Mouse (Mus musculus): ENCODE results near the gene Ptpra. TPM values are rescaled to one million over a fixed set of nuclear protein-coding genes. Genes with fewer than 3 reads are reported as not detected.

The Ptpra gene
- polyA plus RNA-seq, 1 experiment from 2014 or later = 81.1 TPM

DNA sequence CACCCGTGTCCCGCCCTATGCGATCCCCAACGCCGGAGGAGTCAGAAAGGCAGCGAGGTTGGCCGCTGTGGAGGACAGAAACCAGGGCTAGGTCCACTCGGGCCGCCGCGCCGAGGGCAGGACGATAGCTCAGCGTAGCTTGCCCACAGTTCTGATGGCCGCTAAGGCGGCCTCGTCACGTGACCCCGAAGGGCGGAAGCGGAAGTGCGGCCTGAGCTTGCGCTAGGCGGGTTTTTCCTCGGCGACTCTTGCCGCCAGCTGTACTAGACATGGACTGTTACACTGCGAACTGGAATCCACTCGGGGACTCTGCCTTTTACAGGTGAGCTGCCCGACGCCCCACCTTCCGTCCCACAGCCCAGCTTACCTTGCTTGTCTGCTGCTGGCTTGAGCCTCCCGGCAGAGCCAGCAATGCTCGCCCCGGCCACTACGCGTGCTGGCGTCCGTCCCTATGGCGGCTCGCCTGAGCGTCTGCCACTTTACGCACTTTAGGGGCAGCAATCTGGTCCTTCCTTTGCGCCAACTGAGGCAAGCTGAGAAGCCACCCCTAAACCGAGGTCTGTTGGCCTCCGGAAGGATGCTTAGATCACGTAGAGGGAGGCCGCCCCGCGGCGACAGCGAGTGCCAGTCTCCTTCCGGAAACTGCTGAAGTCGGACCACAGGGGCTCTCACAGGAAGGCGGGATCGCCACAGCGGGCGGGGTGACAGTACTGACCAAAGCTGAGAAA is 25.8 kb upstream of the Ptpra start, which contains the start of the genes Vps16 and Pced1a:
Gene Vps16, plus strand, starts transcription at position 214 of the 728 bp plus-strand sequence.
Gene Pced1a, minus strand, starts transcription at position 576 of the 728 bp plus-strand sequence.
- Histone ChIP-seq H3K27ac (replicated peaks) (peak within 1 kb of the TSS; percentile 96), H3K36me3 (replicated peaks) (peaks cover 47% of the 10 kb centered on the region), H3K9me3 (no peaks in the 10 kb centered on the region), H3K27me3 (replicated peaks; ENCODE audit: low read depth, poor library complexity, severe bottlenecking) (no peaks in the 10 kb centered on the region), H3K4me1 (peaks cover 30% of the 10 kb centered on the region), H3K4me3 (peak within 1 kb of the TSS; percentile 78)
- DNase-seq (ENCODE audit: low spot score) = peak; percentile 94
- under 1% methylated on average over 58 of the region's 58 CpGs for WGBS

DNA sequence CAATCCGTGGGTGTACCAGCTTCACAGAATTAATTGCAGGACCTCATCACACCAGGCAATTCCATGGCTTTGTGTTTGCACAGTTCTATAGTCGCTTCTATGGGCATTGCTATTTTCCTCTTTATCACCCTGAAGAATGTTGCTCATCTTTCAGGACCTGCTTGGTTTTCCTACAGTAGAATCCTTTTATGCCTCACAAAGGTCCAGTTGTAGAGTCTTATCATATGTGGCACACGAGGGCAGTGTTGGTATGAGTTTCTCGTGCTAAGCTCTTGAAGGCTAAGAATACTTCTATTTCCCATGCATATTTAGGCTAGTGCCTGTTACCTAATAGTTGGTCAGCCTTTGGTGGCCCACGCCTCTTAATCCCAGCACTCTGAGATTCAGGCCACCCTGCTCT is 25.0 kb upstream of the Ptpra start:
- peaks cover 46% of the 10 kb centered on the region for H3K36me3 ChIP-seq (replicated peaks)
- no peaks in the 10 kb centered on the region for H3K27me3 ChIP-seq (replicated peaks; ENCODE audit: low read depth, poor library complexity, severe bottlenecking)
- H3K27ac ChIP-seq (replicated peaks) = peak overlapping the region; percentile 96
- H3K4me3 ChIP-seq = peak overlapping the region; percentile 78
- DNase-seq (ENCODE audit: low spot score) = no peak
- H3K4me1 ChIP-seq = peaks cover 30% of the 10 kb centered on the region
- H3K9me3 ChIP-seq = no peaks in the 10 kb centered on the region
- 64% methylated on average over 5 of the region's 5 CpGs for WGBS

DNA sequence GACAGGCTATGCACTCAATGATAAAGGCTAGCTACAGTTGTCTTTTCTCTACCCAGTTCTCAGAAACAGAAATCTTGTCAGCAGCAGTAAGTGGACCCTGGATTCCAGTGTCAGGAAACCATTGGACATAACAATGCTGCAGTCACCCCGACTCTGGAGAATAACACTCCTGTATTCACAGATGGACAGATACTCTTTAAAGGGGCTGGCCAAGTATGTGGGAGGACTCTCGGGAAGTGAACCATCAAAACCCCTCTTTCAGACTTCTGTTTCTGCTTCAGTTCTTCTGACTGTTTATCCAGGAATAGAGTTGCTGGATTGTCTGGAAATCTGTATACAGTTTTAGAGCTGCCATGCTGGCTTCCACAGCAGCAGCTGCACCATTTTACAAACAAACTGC is 20.2 kb upstream of the Ptpra start:
- 71% methylated on average over 2 of the region's 2 CpGs for WGBS

DNA sequence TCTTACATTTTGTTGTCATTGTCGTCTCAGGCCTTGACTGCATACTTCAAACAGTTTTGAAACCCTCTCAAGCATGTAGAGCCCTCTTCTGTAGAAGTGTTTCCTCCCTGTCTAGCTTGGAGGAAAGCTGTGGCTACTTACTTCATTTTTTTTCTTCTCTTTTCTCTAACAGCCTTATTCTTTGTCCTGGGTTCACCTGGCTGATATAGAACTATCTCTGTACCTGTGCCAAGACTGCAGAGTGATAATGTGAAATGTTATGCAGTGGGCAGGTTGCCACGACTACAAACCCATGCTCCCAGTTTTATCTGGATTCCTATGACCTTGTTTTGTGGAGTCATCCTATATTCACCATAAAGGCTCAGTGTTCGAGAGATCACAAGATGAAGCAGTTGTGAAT is 19.6 kb upstream of the Ptpra start:
- 88% methylated on average over 3 of the region's 3 CpGs for WGBS

More for the DNA sequence above, 20.2 kb upstream of the Ptpra start:
- H3K27me3 ChIP-seq (replicated peaks; ENCODE audit: low read depth, poor library complexity, severe bottlenecking) = no peaks in the 10 kb centered on the region
- no peak overlapping the region for H3K27ac ChIP-seq (replicated peaks)
- no peak for DNase-seq (ENCODE audit: low spot score)
- H3K9me3 ChIP-seq = no peaks in the 10 kb centered on the region
- H3K4me1 ChIP-seq = peaks cover 6% of the 10 kb centered on the region
- H3K36me3 ChIP-seq (replicated peaks) = peaks cover 48% of the 10 kb centered on the region
- H3K4me3 ChIP-seq = no peak overlapping the region

DNA sequence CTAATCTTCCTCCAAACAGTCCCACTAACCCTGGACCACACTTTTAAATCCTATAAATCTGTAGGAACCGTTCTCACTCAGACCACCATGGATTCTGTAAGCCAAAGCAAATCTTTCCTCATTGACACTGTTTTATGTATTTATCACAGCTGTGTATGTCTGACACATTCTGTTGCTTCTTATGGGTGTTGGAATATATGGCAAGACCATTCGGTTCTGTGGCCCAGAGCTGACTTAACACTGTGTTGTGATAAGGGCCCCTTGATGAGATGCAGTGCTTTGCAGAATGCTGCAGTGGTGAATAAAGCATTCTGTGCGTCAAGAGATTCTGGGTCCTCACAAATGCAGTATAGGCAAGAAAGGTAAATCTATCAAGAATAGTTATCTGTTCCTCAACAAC is 17.9 kb upstream of the Ptpra start:
- Histone ChIP-seq H3K27ac (replicated peaks) (no peak overlapping the region), H3K9me3 (no peaks in the 10 kb centered on the region), H3K36me3 (replicated peaks) (peaks cover 47% of the 10 kb centered on the region), H3K4me3 (no peak overlapping the region), H3K27me3 (replicated peaks; ENCODE audit: low read depth, poor library complexity, severe bottlenecking) (no peaks in the 10 kb centered on the region), H3K4me1 (no peaks in the 10 kb centered on the region)
- no peak for DNase-seq (ENCODE audit: low spot score)
- WGBS = 88% methylated on average over 3 of the region's 3 CpGs

More for the DNA sequence above, 19.6 kb upstream of the Ptpra start:
- Histone ChIP-seq H3K27ac (replicated peaks) (no peak overlapping the region), H3K4me3 (no peak overlapping the region), H3K27me3 (replicated peaks; ENCODE audit: low read depth, poor library complexity, severe bottlenecking) (no peaks in the 10 kb centered on the region), H3K36me3 (replicated peaks) (peaks cover 48% of the 10 kb centered on the region), H3K9me3 (no peaks in the 10 kb centered on the region), H3K4me1 (peaks cover under 1% of the 10 kb centered on the region; the same call in 1 of the 2 replicates)
- DNase-seq (ENCODE audit: low spot score) = no peak

DNA sequence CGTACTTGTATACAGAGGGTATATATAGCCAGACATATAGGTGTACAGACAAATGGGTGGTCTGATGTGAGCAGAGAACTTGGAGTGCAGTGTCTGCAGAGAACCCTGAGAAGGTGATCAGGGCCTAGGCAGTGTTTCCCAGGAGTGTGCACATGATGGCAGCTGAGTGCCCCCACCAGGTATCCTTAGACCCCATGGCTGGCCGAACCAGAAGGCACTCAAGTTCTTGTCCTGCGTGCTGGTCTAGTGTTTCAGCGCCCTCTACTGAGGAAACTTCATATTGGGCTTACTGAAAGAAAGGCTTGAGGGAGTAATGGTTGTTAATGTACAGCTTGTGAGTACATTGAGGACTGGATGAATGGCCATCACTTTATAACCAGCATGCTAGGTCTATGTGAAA is 16.9 kb upstream of the Ptpra start:
- Histone ChIP-seq H3K27ac (replicated peaks) (no peak overlapping the region), H3K4me3 (no peak overlapping the region), H3K9me3 (no peaks in the 10 kb centered on the region), H3K27me3 (replicated peaks; ENCODE audit: low read depth, poor library complexity, severe bottlenecking) (no peaks in the 10 kb centered on the region), H3K4me1 (no peaks in the 10 kb centered on the region), H3K36me3 (replicated peaks) (peaks cover 48% of the 10 kb centered on the region)
- WGBS = 25% methylated on average over 4 of the region's 4 CpGs
- DNase-seq (ENCODE audit: low spot score) = peak; percentile 42

DNA sequence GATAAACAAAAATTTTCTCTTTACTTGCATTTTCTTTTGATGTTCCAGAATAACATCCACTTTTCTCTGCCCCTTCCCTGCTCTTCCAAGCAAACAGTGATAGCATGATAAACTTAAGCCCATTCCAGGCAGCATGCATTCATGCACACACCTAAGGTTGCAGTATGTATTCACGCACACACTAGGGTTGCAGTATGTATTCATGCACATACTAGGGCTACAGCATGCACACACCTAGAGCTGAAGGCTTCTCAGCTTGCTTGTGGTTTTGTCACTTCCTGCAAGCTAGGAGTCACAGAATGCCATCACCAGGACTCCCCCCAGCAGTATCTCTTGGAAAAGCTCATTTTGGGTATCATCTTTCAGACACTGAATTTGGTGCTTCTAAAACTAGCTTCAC is 13.3 kb upstream of the Ptpra start:
- H3K27ac ChIP-seq (replicated peaks) = no peak overlapping the region
- no peaks in the 10 kb centered on the region for H3K27me3 ChIP-seq (replicated peaks; ENCODE audit: low read depth, poor library complexity, severe bottlenecking)
- H3K4me3 ChIP-seq = no peak overlapping the region
- WGBS = 96% methylated on average over 1 of the region's 1 CpGs
- peaks cover 62% of the 10 kb centered on the region for H3K36me3 ChIP-seq (replicated peaks)
- DNase-seq (ENCODE audit: low spot score) = no peak
- H3K9me3 ChIP-seq = no peaks in the 10 kb centered on the region
- no peaks in the 10 kb centered on the region for H3K4me1 ChIP-seq

DNA sequence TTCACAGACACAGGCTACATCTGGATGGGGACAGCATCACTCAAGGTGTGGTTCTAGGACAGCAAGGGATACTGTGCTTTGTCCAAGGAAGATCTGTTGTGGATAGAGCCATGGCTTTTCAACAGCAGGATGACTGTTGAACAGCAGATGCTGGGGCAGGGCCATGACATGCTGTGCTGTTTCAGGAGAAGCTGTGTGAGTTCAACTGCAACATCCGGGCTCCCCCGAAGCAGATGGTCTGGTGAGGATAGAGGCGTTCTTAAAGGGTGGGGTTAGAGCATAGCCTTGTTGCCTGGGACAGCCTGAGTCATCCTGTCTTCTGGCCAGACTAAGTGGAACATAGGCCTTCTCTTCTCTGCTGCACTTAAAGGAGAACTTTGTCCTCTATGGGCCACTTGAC is 11.2 kb upstream of the Ptpra start:
- Histone ChIP-seq H3K4me3 (no peak overlapping the region), H3K4me1 (no peaks in the 10 kb centered on the region), H3K36me3 (replicated peaks) (peaks cover 73% of the 10 kb centered on the region), H3K27me3 (replicated peaks; ENCODE audit: low read depth, poor library complexity, severe bottlenecking) (no peaks in the 10 kb centered on the region), H3K9me3 (no peaks in the 10 kb centered on the region), H3K27ac (replicated peaks) (no peak overlapping the region)
- WGBS = 94% methylated on average over 3 of the region's 3 CpGs
- DNase-seq (ENCODE audit: low spot score) = no peak

DNA sequence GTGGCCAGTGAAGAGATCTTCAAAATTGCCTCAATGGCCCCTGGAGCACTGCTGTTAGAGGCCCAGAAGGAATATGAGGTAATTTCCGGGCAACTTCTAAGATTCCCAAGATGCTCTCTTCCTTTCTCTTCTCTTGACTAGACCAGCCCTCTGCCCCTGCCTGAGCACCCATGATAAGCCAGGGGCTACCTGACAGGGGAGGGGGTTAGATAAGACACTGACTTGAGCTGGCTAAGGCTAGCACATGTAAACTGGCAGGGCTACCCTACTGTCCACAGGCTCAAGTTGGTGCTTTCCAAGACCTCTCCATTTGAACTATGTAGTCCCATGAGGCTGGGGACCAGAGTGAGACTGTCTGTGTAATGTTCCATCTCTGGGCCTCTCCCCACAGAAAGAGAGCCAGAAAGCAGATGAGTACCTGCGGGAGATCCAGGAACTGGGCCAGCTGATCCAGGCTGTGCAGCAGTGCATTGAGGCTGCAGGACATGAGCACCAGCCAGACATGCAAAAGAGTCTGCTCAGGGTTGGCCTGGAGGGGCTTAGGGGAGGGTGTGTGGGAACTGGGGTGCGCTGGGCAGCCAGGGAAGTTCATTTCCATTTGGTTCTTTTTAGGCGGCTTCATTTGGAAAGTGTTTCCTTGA is 10.1 kb upstream of the Ptpra start:
- Histone ChIP-seq H3K9me3 (no peaks in the 10 kb centered on the region), H3K36me3 (replicated peaks) (peaks cover 82% of the 10 kb centered on the region), H3K4me1 (no peaks in the 10 kb centered on the region), H3K4me3 (no peak overlapping the region), H3K27ac (replicated peaks) (no peak overlapping the region), H3K27me3 (replicated peaks; ENCODE audit: low read depth, poor library complexity, severe bottlenecking) (no peaks in the 10 kb centered on the region)
- 95% methylated on average over 4 of the region's 4 CpGs for WGBS
- DNase-seq (ENCODE audit: low spot score) = no peak

DNA sequence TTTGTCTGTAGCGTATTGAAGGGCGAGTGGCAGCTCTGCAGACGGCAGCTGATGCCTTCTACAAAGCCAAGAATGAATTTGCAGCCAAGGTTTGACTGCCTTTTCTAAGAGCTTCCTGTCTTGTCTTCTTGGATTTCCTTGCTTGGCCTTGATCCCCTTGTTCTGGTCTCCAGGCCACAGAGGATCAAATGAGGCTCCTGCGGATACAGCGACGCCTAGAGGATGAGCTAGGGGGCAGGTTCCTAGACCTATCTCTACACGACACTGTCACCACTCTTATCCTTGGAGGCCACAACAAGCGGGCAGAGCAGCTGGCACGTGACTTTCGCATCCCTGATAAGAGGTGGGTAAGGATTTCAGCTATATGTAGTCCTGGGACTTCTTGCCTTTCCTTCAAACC is 7.9 kb upstream of the Ptpra start:
- no peak overlapping the region for H3K27ac ChIP-seq (replicated peaks)
- no peaks in the 10 kb centered on the region for H3K9me3 ChIP-seq
- 88% methylated on average over 10 of the region's 10 CpGs for WGBS
- H3K4me1 ChIP-seq = no peaks in the 10 kb centered on the region
- H3K36me3 ChIP-seq (replicated peaks) = peaks cover 82% of the 10 kb centered on the region
- H3K4me3 ChIP-seq = no peak overlapping the region
- DNase-seq (ENCODE audit: low spot score) = no peak
- H3K27me3 ChIP-seq (replicated peaks; ENCODE audit: low read depth, poor library complexity, severe bottlenecking) = peaks cover under 1% of the 10 kb centered on the region; the same call in 1 of the 2 replicates

DNA sequence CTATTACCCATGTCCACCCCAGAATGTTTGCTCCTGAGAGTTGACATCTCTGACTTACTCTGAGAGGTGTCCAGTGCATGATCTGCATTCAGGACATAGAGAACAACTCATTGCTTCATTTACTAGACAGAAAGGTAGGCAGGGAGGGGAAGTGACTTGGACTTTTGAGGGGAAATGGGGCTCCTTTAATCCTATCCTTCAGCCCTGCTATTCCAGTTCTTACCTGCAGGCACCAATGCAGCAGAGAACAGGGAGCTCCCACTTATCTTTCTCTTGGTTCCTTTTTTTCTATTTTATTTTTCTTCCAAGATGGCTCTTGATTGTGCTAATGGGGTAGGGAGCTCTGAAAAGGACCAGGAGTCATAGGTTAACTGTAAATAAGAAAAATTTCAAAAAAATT is 1.6 kb upstream of the Ptpra start:
- Histone ChIP-seq H3K4me3 (no peak overlapping the region), H3K36me3 (replicated peaks) (peaks cover 19% of the 10 kb centered on the region), H3K4me1 (peaks cover 28% of the 10 kb centered on the region), H3K27ac (replicated peaks) (no peak overlapping the region), H3K27me3 (replicated peaks; ENCODE audit: low read depth, poor library complexity, severe bottlenecking) (peaks cover 25% of the 10 kb centered on the region), H3K9me3 (no peaks in the 10 kb centered on the region)
- DNase-seq (ENCODE audit: low spot score) = no peak

DNA sequence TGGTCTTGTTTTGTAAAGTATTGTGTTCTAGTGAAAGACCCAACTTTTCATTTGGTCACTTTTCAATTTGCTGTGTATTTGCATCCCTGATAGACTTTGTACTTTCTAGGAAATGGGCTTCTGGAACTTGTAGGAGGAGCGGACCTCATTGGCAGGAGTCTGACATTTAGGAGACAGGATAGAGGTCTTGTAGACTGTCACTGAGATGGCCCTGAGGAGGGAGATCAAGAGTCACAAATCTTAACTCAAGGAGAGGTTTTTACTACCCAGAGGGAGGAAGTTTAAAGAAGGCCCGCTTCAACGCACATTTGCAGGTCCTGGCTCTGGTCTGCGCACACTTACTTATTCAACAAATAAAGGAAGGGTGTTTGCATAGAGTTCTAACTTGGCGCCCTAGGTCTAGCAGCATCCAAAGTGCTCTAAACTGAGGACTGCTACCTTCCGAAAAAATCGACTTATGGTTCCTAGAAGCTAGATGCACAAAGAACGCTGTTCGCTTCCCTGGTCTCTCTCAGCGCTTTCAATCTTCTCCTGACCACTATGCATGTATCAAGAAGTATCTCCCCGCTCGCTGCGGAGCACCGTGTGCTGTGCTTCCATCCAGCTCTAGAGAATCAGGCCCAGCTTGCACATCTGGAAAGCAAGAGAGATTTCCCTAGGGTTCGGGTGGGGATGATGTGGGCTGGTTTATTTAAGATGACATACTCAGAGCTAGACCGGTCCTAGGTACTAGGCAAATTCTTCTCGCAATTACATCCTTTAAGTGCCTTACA is 871 bp upstream of the Ptpra start:
- 8% methylated on average over 17 of the region's 17 CpGs for WGBS
- peak overlapping the region; percentile 95 for H3K4me3 ChIP-seq
- H3K4me1 ChIP-seq = peaks cover 28% of the 10 kb centered on the region
- H3K27me3 ChIP-seq (replicated peaks; ENCODE audit: low read depth, poor library complexity, severe bottlenecking) = peaks cover 25% of the 10 kb centered on the region
- H3K27ac ChIP-seq (replicated peaks) = no peak overlapping the region
- peaks cover 12% of the 10 kb centered on the region for H3K36me3 ChIP-seq (replicated peaks)
- H3K9me3 ChIP-seq = no peaks in the 10 kb centered on the region
- peak; percentile 34 for DNase-seq (ENCODE audit: low spot score)
